Mouse (Mus musculus): ENCODE data around the gene Gpr39. TPM values are rescaled to one million over a fixed set of nuclear protein-coding genes. Genes with fewer than 3 reads are reported as not detected.

Gene Gpr39
- polyA plus RNA-seq, 1 experiment = 18.8 TPM

GRCm38 (mm10) chr1:125912601-125913600 lies 236.1 kb downstream of the Gpr39 start, which contains the start of gene Lypd1:
Gene Lypd1 (minus strand): TSS chr1:125913101.
- TF ChIP-seq POLR2A (IDR thresholded peaks at IDR 0.05; ENCODE audit: control insufficient read depth, low read depth, low read length) = no peak
- no peak for TF ChIP-seq CTCF (IDR thresholded peaks at IDR 0.05; ENCODE audit: control insufficient read depth, insufficient read depth, insufficient replicate concordance, low read depth, low read length)
- Histone ChIP-seq H3K4me1 (ENCODE audit: control insufficient read depth, insufficient read depth, low read length) (peaks cover 13% of the 10 kb centered on the region), H3K27me3 (ENCODE audit: control insufficient read depth, insufficient read depth, low read length) (no peaks in the 10 kb centered on the region), H3K27ac (ENCODE audit: control insufficient read depth, insufficient read depth, low read depth, low read length) (no peak within 1 kb of the TSS), H3K36me3 (ENCODE audit: control insufficient read depth, insufficient read depth, low read length) (no peaks in the 10 kb centered on the region), H3K4me3 (ENCODE audit: control insufficient read depth, low read depth, low read length) (peak within 1 kb of the TSS; percentile 36; the same call in 1 of the 2 replicates)

GRCm38 (mm10) chr1:125920696-125921095 lies 243.9 kb downstream of the Gpr39 start:
- no peaks in the 10 kb centered on the region for H3K27me3 ChIP-seq (ENCODE audit: control insufficient read depth, insufficient read depth, low read length)
- H3K4me3 ChIP-seq (ENCODE audit: control insufficient read depth, low read depth, low read length) = no peak overlapping the region
- TF ChIP-seq CTCF (IDR thresholded peaks at IDR 0.05; ENCODE audit: control insufficient read depth, insufficient read depth, insufficient replicate concordance, low read depth, low read length) (no peak), POLR2A (IDR thresholded peaks at IDR 0.05; ENCODE audit: control insufficient read depth, low read depth, low read length) (no peak)
- no peak overlapping the region for H3K27ac ChIP-seq (ENCODE audit: control insufficient read depth, insufficient read depth, low read depth, low read length)
- no peaks in the 10 kb centered on the region for H3K36me3 ChIP-seq (ENCODE audit: control insufficient read depth, insufficient read depth, low read length)
- H3K4me1 ChIP-seq (ENCODE audit: control insufficient read depth, insufficient read depth, low read length) = no peaks in the 10 kb centered on the region

GRCm38 (mm10) chr1:125923062-125923461 lies 246.3 kb downstream of the Gpr39 start:
- no peak for TF ChIP-seq CTCF (IDR thresholded peaks at IDR 0.05; ENCODE audit: control insufficient read depth, insufficient read depth, insufficient replicate concordance, low read depth, low read length)
- TF ChIP-seq POLR2A (IDR thresholded peaks at IDR 0.05; ENCODE audit: control insufficient read depth, low read depth, low read length) = no peak
- H3K4me3 ChIP-seq (ENCODE audit: control insufficient read depth, low read depth, low read length) = no peak overlapping the region
- H3K27me3 ChIP-seq (ENCODE audit: control insufficient read depth, insufficient read depth, low read length) = no peaks in the 10 kb centered on the region
- no peaks in the 10 kb centered on the region for H3K4me1 ChIP-seq (ENCODE audit: control insufficient read depth, insufficient read depth, low read length)
- no peaks in the 10 kb centered on the region for H3K36me3 ChIP-seq (ENCODE audit: control insufficient read depth, insufficient read depth, low read length)
- H3K27ac ChIP-seq (ENCODE audit: control insufficient read depth, insufficient read depth, low read depth, low read length) = no peak overlapping the region

Other genes with a start within 250 kb of the Gpr39 start
- gene Actr3, start 241.3 kb upstream of the Gpr39 start, polyA plus RNA-seq (2012; rRNA removed) = 12.1 and 13.3 TPM in 2 replicates
- gene Slc35f5, start 116.4 kb upstream of the Gpr39 start, polyA plus RNA-seq (2012; rRNA removed) = 12.7 and 19.4 TPM in 2 replicates
- gene Lypd1, start 236.1 kb downstream of the Gpr39 start, polyA plus RNA-seq (2012; rRNA removed) = 0.11 TPM in 1 of 2 replicates, not detected in the other